Mouse (Mus musculus): ENCODE results near the gene Rpn1. TPM values are rescaled to one million over a fixed set of nuclear protein-coding genes. Genes with fewer than 3 reads are reported as not detected.
A peak's percentile ranks its signal among the peaks of the same experiment; 100 is the strongest.

The Rpn1 gene
- 286 and 299 TPM in 2 replicates for polyA plus RNA-seq (2015; fragmentation: Nextera tagmentation; extraction: Ambion mirVana)

DNA sequence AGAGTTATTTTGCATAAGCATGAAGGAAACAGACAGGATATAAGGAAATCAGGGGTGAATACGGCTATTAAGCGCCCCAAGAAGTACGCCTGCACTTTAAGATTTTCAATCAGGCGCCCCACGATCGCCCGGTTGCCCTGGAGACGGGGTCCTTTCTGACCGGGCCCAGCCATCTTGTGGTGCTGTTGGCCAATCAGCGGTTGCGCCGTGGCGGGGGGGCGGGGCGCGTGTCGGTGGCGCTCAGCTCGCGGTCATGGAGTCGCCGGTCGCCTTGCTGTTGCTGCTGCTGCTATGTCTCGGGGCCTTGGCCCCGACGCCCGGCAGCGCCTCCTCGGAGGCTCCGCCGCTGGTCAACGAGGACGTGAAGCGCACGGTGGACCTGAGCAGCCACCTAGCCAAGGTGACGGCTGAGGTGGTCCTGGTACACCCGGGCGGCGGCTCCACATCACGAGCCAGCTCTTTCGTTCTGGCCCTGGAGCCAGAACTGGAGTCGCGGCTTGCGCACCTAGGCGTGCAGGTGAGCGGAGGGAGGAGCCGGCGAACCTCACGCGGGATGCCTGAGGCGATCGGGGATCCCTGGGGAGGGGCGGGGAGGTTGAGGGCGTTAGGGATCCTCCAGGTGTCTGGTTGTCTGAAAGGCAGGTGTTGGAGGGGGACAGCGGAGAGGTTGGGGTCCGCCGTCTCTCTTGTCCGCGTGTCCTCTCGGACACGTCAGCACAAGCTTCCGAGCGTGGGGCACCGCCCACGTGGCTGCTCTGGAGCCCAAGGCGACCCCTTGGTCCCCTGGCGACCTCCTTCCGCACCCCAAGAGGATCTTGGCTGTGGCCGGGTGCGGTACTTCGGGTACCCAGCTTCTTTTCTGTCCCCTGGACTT lies at the start of gene Rpn1:
Gene Rpn1, plus strand, starts transcription at position 205 of the 874 bp plus-strand sequence.
- WGBS, result under 1% methylated on average over 71 of the region's 71 CpGs
- Histone ChIP-seq H3K27ac (replicated peaks) (peak within 1 kb of the TSS; percentile 86), H3K4me3 (peak within 1 kb of the TSS; percentile 100), H3K9ac (peak within 1 kb of the TSS; percentile 96), H3K36me3 (peaks cover 9% of the 10 kb centered on the region), H3K9me3 (no peaks in the 10 kb centered on the region), H3K4me1 (replicated peaks) (peaks cover 28% of the 10 kb centered on the region), H3K27me3 (peaks cover 14% of the 10 kb centered on the region), H3K4me2 (peak within 1 kb of the TSS; percentile 97)
- peak; percentile 96 for ATAC-seq (ENCODE audit: low read depth)

DNA sequence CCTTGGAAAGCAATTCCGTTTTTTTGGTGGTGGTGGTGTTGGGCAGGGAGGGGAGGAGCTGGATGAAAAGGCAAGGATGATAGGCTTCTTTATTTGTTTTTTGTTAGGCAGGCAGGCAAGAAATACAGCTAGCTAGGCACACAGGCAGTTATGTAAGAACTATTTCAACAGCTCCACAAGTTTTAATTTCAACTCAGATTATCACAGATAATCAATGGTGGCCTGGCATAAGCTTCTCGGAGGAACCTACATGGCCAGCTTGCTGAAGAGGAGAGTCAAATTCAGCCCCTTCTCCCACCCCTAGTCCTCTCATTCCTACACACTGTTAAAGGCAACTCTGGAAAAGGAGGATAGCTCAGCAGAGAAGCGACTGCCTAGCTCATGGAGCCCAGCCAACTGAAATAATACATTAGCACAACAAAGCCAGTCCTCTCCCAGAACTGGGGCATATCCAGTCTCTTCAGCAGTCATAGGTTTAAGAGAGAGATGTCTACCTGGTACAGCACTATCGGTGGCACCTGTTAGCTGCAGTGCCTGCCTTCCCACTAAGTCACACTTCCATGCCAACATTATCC lies 46.7 kb upstream of the Rpn1 start:
- H3K36me3 ChIP-seq, result peaks cover 13% of the 10 kb centered on the region
- no peaks in the 10 kb centered on the region for H3K9me3 ChIP-seq
- 84% methylated on average over 4 of the region's 4 CpGs for WGBS

DNA sequence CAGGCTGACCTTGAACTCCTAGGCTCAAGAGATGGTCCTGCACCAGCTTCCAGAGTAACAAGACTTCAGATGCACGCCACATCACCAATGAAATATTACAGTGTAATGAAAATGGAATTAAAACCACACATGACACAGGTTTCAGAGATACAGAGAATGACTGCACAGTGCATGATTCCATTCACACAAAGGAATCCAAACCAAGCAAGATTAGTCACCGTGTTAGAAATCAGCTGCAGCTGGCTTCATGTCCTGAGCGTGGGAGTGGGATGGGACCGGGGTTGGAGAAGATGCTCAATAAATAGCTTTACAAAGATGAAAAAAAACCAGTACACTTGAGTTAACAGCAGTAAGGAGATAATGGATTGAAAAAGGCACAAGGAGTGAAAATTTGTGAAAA lies 44.9 kb upstream of the Rpn1 start:
- ATAC-seq (ENCODE audit: low read depth), result no peak
- no peak overlapping the region for H3K27ac ChIP-seq (replicated peaks)
- H3K27me3 ChIP-seq, result no peaks in the 10 kb centered on the region
- 94% methylated on average over 4 of the region's 4 CpGs for WGBS
- H3K4me1 ChIP-seq (replicated peaks), result peaks cover 34% of the 10 kb centered on the region
- H3K9me3 ChIP-seq, result no peaks in the 10 kb centered on the region
- H3K4me2 ChIP-seq, result no peak overlapping the region
- H3K36me3 ChIP-seq, result peaks cover 13% of the 10 kb centered on the region
- H3K4me3 ChIP-seq, result no peak overlapping the region
- H3K9ac ChIP-seq, result no peak overlapping the region

More for the DNA sequence above, 46.7 kb upstream of the Rpn1 start:
- H3K4me3 ChIP-seq, result no peak overlapping the region
- no peak overlapping the region for H3K27ac ChIP-seq (replicated peaks)
- H3K9ac ChIP-seq, result no peak overlapping the region
- no peaks in the 10 kb centered on the region for H3K27me3 ChIP-seq
- no peak overlapping the region for H3K4me2 ChIP-seq
- ATAC-seq (ENCODE audit: low read depth), result no peak
- H3K4me1 ChIP-seq (replicated peaks), result peaks cover 16% of the 10 kb centered on the region

DNA sequence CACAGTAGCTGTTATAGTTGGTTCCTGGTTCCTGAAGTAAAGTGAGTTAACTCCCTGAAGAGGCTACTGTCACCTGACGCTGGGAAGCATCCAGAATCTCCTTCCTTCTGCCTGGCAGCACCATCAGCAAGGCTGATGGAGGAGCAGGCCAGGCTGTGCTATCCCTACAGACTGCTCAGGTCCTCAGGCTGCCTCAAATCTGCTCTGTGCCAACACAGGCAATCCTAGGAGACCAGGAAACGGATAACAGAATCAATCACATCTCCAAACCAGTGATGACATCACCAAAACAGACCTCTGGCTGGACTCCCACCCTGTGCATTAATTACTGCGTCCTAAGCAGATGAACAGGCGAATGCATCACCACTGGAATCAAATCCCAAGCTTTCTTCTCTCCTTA lies 43.1 kb upstream of the Rpn1 start:
- H3K27me3 ChIP-seq, result no peaks in the 10 kb centered on the region
- H3K4me2 ChIP-seq, result no peak overlapping the region
- ATAC-seq (ENCODE audit: low read depth), result no peak
- 77% methylated on average over 4 of the region's 4 CpGs for WGBS
- H3K36me3 ChIP-seq, result peaks cover 9% of the 10 kb centered on the region
- H3K9me3 ChIP-seq, result no peaks in the 10 kb centered on the region
- no peak overlapping the region for H3K9ac ChIP-seq
- H3K4me1 ChIP-seq (replicated peaks), result peaks cover 34% of the 10 kb centered on the region
- H3K27ac ChIP-seq (replicated peaks), result no peak overlapping the region
- H3K4me3 ChIP-seq, result no peak overlapping the region

DNA sequence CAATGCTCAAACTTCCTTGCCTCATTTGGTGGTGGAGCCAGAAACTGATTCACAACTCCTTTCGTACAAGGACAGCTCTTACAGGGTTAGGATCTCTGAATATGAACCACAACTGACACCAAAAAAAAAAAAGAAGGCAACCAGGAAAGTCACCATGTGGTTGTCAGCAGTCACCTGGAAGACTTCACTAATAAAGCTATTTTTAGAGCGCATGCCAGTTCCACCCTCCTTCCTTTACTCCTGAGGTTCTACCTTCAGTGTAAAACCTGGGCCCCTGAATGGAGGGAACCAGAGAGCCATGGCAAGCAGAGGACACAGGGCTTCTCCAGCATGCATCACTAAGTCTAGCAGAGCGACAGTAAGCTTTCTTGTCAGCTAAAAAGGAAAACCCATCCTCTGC lies 41.9 kb upstream of the Rpn1 start:
- Histone ChIP-seq H3K27me3 (peaks cover 11% of the 10 kb centered on the region), H3K4me3 (no peak overlapping the region), H3K4me1 (replicated peaks) (peaks cover 34% of the 10 kb centered on the region), H3K36me3 (peaks cover 8% of the 10 kb centered on the region), H3K9me3 (no peaks in the 10 kb centered on the region), H3K9ac (no peak overlapping the region), H3K27ac (replicated peaks) (no peak overlapping the region), H3K4me2 (0 out of 2 replicates have a peak overlapping the region, but pooled peaks have one; percentile 97)
- over 99% methylated on average over 3 of the region's 3 CpGs for WGBS
- no peak for ATAC-seq (ENCODE audit: low read depth)

DNA sequence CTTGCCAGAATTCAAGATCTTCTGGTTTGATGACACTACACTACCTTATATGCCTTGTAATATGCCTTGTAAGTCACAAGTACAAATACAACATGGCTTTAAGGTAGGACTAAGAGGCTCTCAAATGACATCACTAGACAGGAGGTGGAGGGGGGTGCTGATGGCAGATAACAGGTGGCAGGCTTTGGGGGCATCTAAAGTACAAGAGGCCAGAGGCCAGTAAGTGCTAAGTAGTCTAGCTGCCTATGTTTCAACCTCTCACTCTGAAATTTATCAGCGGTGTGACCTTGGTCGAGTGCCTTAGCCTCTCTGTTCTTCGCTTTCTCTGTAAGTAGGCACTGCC lies 40.1 kb upstream of the Rpn1 start:
- Histone ChIP-seq H3K9ac (peak overlapping the region; percentile 97), H3K27me3 (peaks cover 24% of the 10 kb centered on the region), H3K36me3 (peaks cover 6% of the 10 kb centered on the region), H3K27ac (replicated peaks) (peak overlapping the region; percentile 93), H3K4me1 (replicated peaks) (peaks cover 34% of the 10 kb centered on the region), H3K4me3 (peak overlapping the region; percentile 97), H3K9me3 (no peaks in the 10 kb centered on the region), H3K4me2 (peak overlapping the region; percentile 97)
- 2% methylated on average over 3 of the region's 3 CpGs for WGBS
- peak; percentile 7 for ATAC-seq (ENCODE audit: low read depth)

DNA sequence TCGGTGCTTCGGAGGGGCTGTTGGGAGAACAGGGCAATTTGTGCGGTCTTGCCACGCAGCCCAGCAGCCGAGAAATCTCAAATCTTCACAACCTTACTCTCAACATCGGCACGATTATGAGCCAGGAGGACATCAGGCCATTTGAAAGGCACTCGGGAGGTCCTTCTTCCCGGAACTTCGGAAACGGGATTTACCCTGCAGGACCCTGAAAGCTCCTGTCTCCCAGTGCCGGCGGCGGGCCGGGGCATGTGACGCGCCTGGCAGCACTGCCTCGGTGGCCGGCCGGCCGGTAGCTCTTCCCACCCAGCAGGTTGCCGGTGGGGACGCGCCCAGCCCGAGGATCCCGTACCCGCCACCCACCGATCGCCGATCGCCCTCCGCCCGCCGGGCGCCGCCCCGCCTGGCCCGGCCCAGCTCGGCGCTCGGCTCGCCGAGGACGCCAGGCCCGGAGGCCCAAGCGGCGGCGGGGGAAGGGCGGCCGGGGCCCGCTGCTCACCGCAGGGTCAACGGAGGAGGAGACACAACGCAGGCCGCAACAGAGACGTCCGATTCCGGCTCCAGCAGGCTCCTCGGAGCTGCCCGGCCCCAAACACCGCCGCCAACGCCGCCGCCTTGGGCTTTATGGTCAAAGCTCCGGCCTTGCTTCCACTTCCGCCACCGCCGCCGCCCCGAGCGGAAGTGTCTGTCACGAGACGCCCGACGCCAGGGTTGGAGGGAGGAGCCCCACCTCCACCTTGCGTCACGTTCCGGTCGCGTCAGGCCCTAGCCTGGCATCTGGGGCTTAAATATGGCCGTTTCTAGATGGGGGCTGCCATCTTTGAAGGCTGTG lies 39.5 kb upstream of the Rpn1 start, which contains the start of gene Rab7:
Gene Rab7, minus strand, starts transcription at position 694 of the 829 bp plus-strand sequence.
- H3K4me1 ChIP-seq (replicated peaks), result peaks cover 34% of the 10 kb centered on the region
- peak; percentile 99 for ATAC-seq (ENCODE audit: low read depth)

DNA sequence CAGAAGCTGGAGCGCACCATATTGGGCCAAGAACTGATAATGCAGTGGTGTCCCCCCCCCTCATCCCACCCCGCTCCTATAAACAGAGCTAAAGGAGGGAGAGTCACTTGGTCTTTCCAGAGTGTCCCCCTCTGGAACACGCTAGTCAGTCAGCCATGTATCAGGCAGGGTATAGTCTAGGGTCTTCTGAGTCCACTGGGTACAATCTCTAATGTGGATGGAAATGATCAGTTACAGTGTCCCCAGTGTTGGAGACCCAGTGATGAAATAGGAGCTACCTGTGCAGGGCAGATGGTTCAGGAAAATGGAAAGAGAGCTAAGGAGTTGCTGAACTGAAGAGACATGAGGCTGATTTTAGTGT lies 38.9 kb upstream of the Rpn1 start:
- no peaks in the 10 kb centered on the region for H3K36me3 ChIP-seq
- peak overlapping the region; percentile 97 for H3K4me3 ChIP-seq
- no peak overlapping the region for H3K9ac ChIP-seq
- peaks cover 34% of the 10 kb centered on the region for H3K4me1 ChIP-seq (replicated peaks)
- peak overlapping the region; percentile 38 for H3K4me2 ChIP-seq
- no peaks in the 10 kb centered on the region for H3K9me3 ChIP-seq
- peak overlapping the region; percentile 93 for H3K27ac ChIP-seq (replicated peaks)
- peaks cover 30% of the 10 kb centered on the region for H3K27me3 ChIP-seq
- ATAC-seq (ENCODE audit: low read depth), result no peak
- WGBS, result 33% methylated on average over 3 of the region's 3 CpGs

More for the DNA sequence above, 39.5 kb upstream of the Rpn1 start, which contains the start of gene Rab7:
- no peaks in the 10 kb centered on the region for H3K9me3 ChIP-seq
- H3K27me3 ChIP-seq, result peaks cover 30% of the 10 kb centered on the region
- H3K27ac ChIP-seq (replicated peaks), result peak within 1 kb of the TSS; percentile 93
- peak within 1 kb of the TSS; percentile 97 for H3K9ac ChIP-seq
- H3K36me3 ChIP-seq, result peaks cover under 1% of the 10 kb centered on the region; the same call in 1 of the 2 replicates
- WGBS, result under 1% methylated on average over 79 of the region's 82 CpGs
- H3K4me2 ChIP-seq, result peak within 1 kb of the TSS; percentile 97
- peak within 1 kb of the TSS; percentile 97 for H3K4me3 ChIP-seq

DNA sequence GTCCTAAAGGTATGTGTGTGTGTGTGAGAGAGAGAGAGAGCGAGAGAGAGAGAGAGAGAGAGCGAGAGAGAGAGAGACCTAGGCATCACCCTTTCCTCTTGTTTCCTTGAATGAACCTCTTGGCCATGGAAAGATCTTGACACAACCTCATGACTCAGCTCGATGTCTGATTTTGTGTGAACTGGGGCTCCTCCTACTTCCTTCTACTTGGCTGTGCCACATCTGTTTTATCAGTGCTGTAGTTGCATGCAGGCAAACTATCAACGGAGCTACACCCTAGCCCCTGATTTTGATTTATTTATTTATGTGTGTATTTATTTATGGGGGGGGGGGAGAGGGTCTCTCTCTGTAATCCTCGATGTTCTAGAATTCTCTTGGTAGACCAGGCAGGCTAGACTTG lies 36.4 kb upstream of the Rpn1 start:
- Histone ChIP-seq H3K36me3 (no peaks in the 10 kb centered on the region), H3K9me3 (no peaks in the 10 kb centered on the region), H3K4me2 (no peak overlapping the region), H3K9ac (no peak overlapping the region), H3K27ac (replicated peaks) (no peak overlapping the region), H3K27me3 (peaks cover 40% of the 10 kb centered on the region), H3K4me1 (replicated peaks) (peaks cover 15% of the 10 kb centered on the region), H3K4me3 (no peak overlapping the region)
- no peak for ATAC-seq (ENCODE audit: low read depth)
- 79% methylated on average over 5 of the region's 5 CpGs for WGBS

DNA sequence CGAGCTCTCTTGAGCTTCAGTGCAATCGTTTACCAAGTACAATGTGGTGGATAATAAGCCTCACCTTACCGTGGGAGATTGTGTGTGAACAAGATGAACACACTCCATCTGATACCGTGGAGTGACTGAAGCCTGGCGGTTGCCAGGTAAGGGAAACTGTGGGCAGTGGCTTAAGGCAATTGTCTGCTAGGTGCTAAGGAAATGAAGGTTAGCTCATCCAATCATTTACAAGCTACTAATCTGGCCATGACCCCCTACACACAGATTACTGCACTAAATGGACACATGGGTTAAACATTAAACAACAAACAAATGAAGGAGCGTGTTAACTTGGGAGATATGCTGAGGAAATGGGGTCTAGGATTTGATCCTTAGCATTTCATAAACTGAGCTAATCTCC lies 35.3 kb upstream of the Rpn1 start:
- Histone ChIP-seq H3K4me1 (replicated peaks) (peaks cover 4% of the 10 kb centered on the region), H3K4me2 (no peak overlapping the region), H3K9ac (no peak overlapping the region), H3K27ac (replicated peaks) (no peak overlapping the region), H3K9me3 (no peaks in the 10 kb centered on the region), H3K36me3 (no peaks in the 10 kb centered on the region), H3K27me3 (peaks cover 48% of the 10 kb centered on the region), H3K4me3 (no peak overlapping the region)
- ATAC-seq (ENCODE audit: low read depth), result no peak
- 79% methylated on average over 6 of the region's 6 CpGs for WGBS

DNA sequence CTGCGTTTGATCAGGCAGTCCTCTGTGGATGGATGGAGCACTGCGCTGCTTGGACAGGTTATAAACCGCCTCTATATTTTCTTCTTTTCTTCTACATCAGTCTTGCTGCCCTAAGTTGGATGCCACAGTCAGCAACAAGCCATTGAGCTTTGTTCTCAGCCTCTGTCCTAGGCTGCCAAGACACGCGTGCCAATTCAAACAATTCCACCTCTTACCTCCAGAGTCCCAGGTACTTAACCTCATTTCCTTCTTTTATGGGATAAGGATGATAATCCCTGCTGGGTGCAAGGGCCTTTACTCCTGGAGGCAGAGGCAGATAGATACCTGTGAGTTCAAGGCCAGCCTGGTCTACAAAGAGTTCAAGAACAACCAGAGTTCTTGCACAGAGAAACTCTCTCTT lies 33.1 kb upstream of the Rpn1 start:
- Histone ChIP-seq H3K27ac (replicated peaks) (no peak overlapping the region), H3K4me1 (replicated peaks) (no peaks in the 10 kb centered on the region), H3K9me3 (no peaks in the 10 kb centered on the region), H3K9ac (no peak overlapping the region), H3K4me3 (no peak overlapping the region), H3K4me2 (no peak overlapping the region), H3K27me3 (peaks cover 53% of the 10 kb centered on the region), H3K36me3 (no peaks in the 10 kb centered on the region)
- no peak for ATAC-seq (ENCODE audit: low read depth)
- WGBS, result 88% methylated on average over 5 of the region's 5 CpGs
